Mouse (Mus musculus) myocyte (in vitro differentiated cells): ENCODE data around the gene Olfr1410.

Experiments
- CEBPB ChIP-seq: IDR thresholded peaks from 2 replicates; pipeline ENCODE4 v1.6.1; 2011; ENCODE audit warnings: mild to moderate bottlenecking, moderate library complexity; ENCODE audit not compliant: poor library complexity, insufficient read depth, severe bottlenecking
- E2F4 ChIP-seq: IDR thresholded peaks from one replicate; pipeline ENCODE4 v1.6.1; 2011; ENCODE audit warnings: mild to moderate bottlenecking, control low read depth, moderate library complexity; ENCODE audit not compliant: insufficient read depth
- MAX ChIP-seq: IDR thresholded peaks from one replicate; pipeline ENCODE4 v1.6.1; 2011; ENCODE audit warnings: low read depth, mild to moderate bottlenecking, control low read depth
- MYOD1 ChIP-seq, 3 experiments: IDR thresholded peaks; one replicate each; pipeline ENCODE4 v1.6.1; 2011; ENCODE audit warnings: control low read depth in 2 of 3, low read depth in 2 of 3, mild to moderate bottlenecking in 2 of 3, moderate library complexity in 1 of 3; ENCODE audit not compliant: insufficient read length in 2 of 3, control insufficient read depth in 1 of 3
- MYOG ChIP-seq, 3 experiments: IDR thresholded peaks; one replicate each; pipeline ENCODE4 v1.6.1; 2011; ENCODE audit warnings: control low read depth in 2 of 3, low read depth in 2 of 3, mild to moderate bottlenecking in 2 of 3; ENCODE audit not compliant: insufficient read length in 2 of 3, control insufficient read depth in 1 of 3, insufficient read depth in 1 of 3
- POLR2A ChIP-seq: IDR thresholded peaks from one replicate; pipeline ENCODE4 v1.6.1; 2011; ENCODE audit warnings: low read depth, mild to moderate bottlenecking, control low read depth, moderate library complexity; ENCODE audit not compliant: insufficient read length
- POLR2AphosphoS2 ChIP-seq: IDR thresholded peaks from one replicate; pipeline ENCODE4 v1.6.1; 2011; ENCODE audit warnings: low read depth, control low read depth; ENCODE audit not compliant: insufficient read length
- REST ChIP-seq: IDR thresholded peaks from one replicate; pipeline ENCODE4 v1.6.1; 2011; ENCODE audit warnings: mild to moderate bottlenecking, control low read depth, moderate library complexity; ENCODE audit not compliant: insufficient read depth, insufficient read length
- TCF12 ChIP-seq: IDR thresholded peaks from one replicate; pipeline ENCODE4 v1.6.1; 2011; ENCODE audit warnings: mild to moderate bottlenecking, control low read depth; ENCODE audit not compliant: poor library complexity, insufficient read depth, severe bottlenecking
- TCF3 ChIP-seq: IDR thresholded peaks from one replicate; pipeline ENCODE4 v1.6.1; 2011; ENCODE audit warnings: low read depth, control low read depth; ENCODE audit not compliant: insufficient read length
- USF1 ChIP-seq: IDR thresholded peaks from one replicate; pipeline ENCODE4 v1.6.1; 2011; ENCODE audit warnings: low read depth, mild to moderate bottlenecking, control low read depth, moderate library complexity

DNA sequence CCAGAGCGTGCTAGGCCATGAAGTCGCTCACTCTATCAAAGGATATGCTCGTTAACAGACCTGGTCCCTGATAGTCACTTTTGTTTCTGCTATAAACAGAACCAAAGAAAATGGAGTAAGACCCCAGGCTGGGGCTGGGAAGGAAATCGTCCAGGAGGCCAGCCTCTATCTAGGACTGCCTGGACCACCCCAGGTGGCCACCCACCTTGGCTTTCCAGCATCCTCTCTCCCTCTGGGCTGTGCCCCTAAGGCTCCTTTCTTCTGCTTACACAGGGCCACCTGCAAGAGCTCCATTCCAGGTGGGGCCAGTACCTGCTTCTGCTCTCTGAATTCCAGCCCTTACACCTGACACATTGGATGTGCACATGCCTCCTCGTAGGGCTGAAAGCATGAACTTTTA, 26.6 kb downstream of the Olfr1410 start:
- TF ChIP-seq POLR2A (no peak), MYOG (IDR thresholded peaks at IDR 0.05; ENCODE audit: control insufficient read depth in 1 of 3, insufficient read depth in 1 of 3, insufficient read length in 2 of 3, low read depth in 2 of 3) (no peak), MAX (no peak), REST (no peak), CEBPB (no peak), MYOD1 (IDR thresholded peaks at IDR 0.05; ENCODE audit: control insufficient read depth in 1 of 3, insufficient read length in 2 of 3, low read depth in 2 of 3) (no peak), USF1 (no peak), TCF3 (no peak), POLR2AphosphoS2 (no peak), TCF12 (no peak), E2F4 (no peak)
